Mouse (Mus musculus): ENCODE results near the gene Siae.

The Siae gene

DNA sequence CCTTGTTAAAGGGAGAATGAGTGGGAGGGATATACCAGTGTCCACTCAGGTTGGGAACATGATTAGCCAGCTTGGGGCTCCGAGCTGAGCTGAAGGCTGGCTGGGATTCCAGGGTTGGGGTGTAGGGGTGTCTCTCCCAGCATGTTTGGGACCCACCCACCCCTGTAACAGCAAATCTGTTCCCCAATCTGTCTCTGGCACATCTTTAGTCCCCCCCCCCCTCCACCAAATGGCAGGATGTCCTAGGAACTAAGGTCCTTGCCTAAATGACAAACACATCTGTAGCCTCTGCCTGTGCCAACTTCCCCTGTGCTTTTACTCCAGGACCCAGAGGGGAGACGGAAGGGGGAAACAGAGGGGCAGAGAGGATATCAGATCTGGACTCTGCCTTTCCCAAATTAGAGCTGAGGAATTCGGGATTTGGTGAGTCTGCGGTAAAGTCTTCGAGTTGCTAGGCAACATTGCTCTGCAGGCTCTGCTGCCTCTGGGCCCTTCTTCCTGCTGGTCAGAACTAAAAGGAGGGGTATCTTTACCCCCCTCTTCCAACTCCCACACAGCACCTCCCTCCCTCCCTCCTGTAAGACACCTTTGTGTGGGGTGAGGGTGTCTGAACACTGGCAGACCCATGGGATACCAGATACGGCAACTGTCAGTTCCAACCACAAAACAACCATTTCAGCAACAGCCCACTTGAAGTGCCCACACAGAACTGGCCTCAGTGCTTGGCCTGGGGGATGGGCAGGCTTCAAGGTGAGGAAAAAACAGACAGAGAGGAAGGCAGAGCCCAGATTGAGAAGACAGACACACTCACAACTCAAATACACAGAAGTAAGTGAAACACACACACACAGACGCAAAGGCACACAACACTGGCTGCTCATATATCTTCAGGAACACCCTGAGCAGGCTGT, at the start of gene Siae:
Gene Siae (plus strand): TSS at position 861 of the 911 bp plus-strand sequence.
- DNase-seq (ENCODE audit: extremely low read depth, low read depth, low spot score), result no peak

DNA sequence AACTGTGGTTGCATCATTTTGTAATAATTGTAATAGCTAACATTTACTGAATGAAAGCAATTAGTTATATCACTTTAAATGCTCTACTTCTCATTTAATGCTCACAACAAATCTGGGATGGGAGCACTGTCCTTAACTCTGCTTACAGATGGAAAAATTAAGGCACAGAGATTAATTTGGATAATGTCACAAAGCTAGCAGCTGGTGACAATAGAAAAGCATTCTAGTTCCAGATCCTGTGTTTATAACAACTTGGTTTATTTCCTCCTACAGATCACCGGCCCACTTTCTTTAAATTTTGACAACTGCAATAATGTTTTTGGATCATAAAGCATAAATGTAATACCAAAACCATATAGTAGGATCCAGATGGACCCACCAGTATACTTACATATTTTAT, 49.5 kb upstream of the Siae start:
- no peak for DNase-seq (ENCODE audit: extremely low read depth, low read depth, low spot score)

DNA sequence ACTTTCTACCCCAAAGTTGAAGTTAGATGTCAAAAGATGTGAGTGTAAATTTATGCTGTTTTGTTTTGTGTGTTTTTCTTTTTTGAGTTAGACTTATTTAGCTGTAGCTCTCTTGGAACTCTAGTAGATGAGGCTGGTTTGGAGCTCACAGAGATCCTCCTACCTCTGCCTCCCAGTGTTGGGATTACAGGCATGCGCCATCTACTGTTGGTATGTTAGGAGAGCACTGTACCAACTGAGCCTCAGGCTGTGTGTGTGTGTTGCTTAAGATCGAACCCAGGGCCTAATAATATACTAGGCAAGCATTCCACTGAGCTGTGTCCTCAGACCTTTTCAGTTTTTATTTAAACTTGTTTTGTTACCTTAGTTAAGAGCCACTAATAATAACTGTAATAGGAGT, 43.4 kb upstream of the Siae start:
- DNase-seq (ENCODE audit: extremely low read depth, low read depth, low spot score), result no peak

DNA sequence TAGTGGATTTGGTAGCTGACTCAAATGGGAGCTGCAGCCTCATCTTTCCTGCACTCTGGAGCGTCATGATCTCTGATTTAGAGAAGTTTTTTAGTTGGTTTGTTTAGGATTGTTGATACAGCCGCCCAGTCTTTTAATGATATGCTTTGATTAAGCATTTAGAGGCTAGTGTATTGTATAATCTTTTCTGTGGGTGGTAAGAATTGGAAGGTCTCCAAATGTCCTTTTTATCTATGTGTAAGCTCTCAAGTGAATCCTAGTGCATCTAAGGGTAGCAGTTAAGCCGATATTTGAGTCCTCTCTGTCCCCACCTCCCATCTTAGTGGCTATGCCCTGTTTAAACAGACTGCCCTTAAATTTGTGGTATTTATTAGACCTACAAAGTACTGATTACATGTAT, 41.0 kb upstream of the Siae start:
- no peak for DNase-seq (ENCODE audit: extremely low read depth, low read depth, low spot score)

DNA sequence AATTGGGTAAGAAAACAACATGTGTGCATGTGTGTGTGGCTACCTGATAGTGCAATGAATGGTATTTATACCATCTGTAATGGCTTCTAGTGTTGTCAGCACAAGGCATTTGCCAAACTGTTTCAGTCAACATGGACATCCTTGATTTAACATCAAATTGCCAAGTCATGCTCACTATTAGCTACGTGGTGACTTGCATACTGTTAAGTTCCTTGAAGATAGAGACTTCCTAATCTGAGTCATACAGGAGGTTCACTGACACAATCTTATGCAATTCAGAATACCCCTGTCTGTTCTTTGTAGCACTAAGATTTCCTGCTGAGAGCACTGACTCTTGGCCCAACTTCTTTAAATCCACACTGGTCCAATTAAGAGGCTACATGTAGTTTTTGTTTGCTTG, 38.0 kb upstream of the Siae start:
- DNase-seq (ENCODE audit: extremely low read depth, low read depth, low spot score), result no peak

DNA sequence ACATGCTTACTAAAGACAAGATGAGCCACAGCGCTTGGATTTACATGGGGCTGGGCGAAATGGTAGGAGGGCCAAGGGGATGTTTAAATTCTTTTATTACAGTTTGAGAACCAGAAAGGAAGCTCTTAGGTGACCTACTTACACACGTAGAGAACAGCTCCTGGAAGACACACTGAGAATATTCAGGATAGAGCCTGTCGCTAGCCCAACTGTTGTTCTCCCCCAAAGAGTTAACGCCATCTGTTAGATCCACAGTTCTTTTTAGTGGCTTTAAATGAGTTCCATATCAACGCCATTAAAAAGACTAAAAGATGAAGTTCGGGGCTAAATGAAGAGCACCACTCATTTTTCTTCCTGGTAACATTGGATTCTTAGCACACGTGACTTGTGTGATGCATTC, 36.5 kb upstream of the Siae start:
- no peak for DNase-seq (ENCODE audit: extremely low read depth, low read depth, low spot score)

DNA sequence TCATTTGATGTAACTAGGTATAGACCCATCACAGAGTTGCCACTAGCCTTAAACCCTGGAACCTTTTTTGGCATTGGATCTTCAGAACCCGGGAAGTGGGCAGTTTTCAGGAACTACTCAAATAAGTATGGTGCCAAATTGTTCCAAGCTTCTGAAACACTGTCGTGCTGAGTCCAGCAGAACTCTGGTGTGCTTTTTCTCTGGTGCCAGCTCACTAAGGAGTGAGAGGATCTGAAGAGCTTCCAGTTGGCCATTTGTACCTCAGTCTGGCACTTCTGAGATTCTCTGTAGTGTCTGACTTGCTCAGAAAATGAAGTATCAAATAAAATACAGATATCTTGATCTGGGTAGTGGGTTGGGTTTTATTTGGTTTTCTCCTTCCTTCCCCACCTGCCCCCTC, 35.5 kb upstream of the Siae start:
- DNase-seq (ENCODE audit: extremely low read depth, low read depth, low spot score), result no peak

DNA sequence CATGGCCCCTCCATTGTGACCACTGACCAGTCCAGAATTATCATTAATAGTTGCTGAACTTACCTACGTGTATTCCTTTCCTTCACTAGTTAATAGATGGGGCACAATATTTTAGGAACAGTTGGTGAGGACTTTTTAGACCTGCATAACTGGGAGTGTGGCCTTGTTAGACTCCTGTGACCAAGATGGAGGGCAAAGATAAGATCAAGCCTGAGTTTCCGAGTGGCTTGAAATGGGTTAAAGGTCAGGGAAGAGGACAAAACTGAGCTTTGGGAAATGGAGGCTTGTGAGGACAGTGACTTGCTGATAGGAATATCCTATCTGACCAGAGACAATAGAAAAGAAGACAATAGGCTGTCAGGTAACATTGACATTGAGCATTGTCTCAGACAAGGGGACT, 30.0 kb upstream of the Siae start:
- DNase-seq (ENCODE audit: extremely low read depth, low read depth, low spot score), result no peak

DNA sequence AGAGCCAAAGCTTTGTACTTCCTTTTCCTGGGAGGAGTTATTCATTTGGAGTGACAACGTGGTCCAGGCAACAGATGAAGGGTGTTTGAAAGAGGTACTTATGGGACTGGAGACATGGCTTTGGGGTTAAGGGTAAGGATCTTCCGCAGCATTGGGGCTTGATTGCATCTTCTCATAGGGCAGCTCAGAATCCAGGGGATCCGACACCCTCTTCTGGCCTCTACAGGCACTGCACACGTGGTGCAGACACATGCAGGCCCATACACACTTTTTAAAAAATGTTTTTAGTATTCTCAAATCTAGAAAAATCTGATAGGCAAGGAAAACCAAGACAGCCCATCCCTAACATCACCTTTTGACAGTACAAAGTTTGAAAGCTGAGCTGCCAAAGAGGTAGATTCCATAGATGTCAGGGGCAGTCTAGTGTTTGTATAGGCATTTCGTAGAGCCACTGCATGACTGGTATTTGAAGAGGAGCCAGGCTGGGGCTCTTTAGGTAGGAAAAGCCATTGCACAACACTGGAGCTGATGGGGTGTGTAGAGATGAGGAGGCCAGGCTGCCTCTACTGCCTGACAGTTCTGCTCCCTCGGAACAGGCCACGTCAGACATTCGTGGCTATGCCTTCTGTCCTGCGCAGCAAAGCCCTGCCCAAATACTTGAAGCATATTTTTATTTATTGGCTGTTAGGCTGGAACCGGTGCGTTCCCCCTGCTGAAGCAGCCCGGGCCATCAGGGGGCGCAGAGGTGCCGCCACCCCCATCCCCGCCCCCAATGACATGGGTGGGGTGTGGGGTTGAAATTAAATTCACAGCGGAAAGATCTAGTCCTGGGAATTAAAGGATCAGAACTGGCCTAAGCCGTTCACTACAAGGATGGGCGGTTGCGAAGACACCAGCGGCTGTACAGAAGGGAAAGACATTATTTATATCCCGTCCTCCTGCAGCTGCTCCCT, 28.8 kb upstream of the Siae start:
- DNase-seq (ENCODE audit: extremely low read depth, low read depth, low spot score), result no peak

DNA sequence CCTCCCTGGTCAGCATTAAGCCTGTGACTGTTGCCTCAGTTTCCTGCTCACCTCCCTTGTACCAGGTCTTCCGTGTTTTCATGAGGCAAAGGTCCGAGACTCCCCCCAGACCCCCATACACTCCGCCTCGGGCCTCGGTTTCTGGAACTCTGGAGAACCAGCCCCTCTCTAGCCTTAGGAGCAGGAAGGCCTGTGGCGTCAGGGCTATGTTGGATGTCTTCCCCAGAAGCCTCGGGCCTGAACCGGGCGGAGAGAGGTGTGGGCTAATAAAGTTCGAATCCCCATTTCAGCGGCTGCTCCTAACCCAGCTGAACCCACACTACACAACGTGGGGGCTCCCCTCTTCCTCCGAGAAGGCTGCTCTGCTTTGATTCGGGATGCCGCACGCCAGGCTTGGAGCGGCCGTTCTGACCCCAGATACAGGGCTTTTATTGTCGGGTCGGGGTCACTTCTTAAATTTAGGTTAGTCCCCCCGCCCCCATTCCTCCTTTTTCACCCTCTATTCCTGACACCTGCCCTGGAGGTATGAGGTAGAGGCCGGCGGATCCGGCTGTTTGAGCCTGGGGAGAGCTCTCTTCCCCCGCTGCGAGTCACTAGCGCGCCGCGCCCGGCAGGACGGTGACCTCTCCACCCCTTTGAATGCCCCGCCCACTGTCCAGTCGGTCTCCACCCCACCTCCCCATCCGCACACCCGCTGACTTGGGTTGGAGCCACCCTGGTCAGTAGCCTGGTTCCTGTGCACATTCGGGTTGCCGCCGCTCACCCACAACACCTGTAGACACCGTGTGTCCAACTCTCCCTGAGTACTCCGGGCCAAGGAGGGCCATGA, 27.9 kb upstream of the Siae start, which contains the start of gene Esam:
Gene Esam (plus strand): TSS at position 683 of the 829 bp plus-strand sequence.
- DNase-seq (ENCODE audit: extremely low read depth, low read depth, low spot score), result no peak

DNA sequence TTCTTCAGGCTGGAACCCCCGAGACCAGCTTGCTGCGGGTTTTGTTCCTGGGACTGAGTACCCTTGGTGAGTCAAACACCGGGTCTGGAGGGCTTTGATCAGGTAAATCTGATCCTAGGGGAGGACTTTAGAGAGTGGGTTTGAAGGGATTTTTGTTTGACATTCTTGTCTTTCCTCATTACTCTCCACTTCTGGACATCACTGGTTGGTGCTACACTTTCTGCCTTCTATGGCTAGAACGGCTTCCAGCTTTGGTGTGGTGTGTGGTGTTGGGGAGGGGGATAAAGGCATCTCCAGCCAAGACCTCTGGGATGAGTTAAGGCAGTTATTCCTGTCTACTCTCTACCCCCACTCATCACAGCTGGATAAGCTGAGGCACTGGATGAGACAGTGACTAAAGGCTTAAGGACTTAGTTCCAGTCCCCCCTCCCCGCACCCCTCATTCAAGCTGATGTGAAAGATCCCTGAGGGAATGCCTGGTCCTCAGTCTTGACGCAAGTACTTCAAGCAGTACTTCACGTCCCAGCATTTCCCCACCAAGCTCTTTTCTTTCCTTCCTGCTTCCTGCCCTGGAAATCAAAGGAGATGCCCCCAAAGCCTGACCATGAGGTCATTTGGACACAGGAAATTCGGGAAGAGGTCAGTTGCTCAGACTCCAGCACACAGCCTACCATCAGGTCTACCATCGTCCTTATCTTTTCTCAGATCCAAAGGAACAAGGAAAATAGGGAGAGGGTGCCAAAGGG, 27.1 kb upstream of the Siae start:
- no peak for DNase-seq (ENCODE audit: extremely low read depth, low read depth, low spot score)

DNA sequence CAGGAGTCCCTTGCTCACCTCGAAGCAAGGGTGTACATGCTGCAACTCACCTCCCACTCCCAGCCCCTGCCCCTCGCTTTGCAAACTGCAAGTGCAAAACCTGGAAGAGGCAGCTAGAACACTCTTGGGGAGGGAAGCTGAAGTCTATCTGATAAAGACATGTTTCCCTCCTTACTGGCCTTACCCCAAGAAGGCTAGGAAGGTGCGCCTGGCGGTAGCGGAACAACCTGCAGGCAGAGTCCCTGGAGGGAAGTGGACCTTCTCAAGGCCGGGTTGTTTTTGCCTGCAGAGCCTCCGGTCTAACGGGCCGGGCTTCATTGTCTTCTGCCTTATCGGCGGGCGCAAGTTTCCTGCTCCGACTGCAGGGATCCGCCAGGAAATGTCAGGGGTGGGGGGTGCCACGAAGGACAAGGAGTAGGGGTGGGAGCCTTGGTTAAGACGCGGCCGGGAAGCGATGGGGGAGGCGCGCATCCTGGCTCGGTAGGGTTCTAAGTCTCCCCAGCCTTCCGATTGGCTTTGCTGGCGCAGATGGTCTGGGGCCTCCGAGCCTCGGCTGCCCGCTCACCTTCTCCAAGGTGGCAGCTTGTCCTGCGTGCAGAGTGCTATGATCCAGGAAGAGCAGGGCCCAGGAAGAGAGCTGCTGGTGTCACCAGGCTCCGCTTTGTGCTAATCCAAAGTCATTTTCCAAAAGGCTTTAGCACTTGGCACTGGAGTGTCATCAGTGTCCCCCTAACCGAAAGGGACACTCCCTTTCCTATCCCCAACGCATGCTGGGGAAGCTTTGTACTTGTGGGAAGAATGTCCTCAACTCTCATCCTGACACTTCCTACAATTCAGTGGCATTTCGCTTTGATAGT, 25.2 kb upstream of the Siae start:
- no peak for DNase-seq (ENCODE audit: extremely low read depth, low read depth, low spot score)

DNA sequence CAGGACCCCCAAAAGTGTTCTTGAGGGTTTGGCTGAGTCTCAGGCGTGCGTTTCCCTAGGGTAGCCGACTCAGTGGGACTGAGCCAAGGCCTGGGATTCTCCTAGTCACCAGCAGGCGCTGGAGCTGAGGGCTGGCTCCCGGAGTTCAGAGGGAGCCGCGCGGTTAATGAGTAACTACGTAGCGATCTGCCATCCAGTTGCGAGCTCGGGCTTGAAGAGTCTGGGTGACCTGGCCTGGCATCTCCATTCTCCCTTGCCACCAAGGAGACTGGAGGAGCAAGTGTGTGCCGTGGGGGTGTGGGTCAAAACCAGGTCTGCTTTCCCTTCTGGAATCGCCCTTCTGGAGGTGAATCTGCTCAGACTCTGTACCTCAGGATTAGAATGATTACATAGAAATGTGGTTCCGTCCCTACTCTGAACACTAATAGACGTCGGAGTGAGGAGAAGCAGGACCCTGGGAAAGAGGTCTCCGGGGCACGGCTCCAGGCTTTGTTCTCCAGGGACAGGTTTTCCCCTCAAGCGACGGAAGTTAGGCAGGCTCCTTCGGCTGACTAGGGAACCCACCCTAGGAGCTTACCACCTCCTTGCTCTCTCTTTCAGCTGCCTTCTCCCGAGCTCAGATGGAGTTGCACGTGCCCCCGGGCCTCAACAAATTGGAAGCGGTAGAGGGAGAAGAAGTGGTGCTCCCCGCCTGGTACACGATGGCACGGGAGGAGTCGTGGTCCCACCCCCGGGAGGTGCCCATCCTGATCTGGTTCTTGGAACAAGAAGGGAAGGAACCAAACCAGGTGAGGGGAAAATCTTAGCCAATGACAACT, 24.4 kb upstream of the Siae start:
- DNase-seq (ENCODE audit: extremely low read depth, low read depth, low spot score), result no peak

DNA sequence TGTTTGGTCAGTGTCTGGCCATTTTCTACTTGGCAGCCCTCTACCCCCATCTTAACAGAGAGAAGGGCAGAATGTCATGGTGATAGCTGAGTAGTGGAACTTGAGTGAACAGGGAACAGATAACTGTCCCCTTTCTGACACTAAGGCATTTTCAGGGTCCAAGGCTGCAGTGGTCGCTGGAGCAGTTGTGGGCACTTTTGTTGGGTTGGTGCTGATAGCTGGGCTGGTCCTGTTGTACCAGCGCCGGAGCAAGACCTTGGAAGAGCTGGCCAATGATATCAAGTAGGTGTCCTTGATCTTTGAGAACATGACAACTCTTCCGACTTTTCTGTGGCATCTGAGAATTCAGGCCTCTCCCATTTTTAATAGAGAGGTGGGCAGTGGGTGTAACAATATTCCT, 18.6 kb upstream of the Siae start:
- no peak for DNase-seq (ENCODE audit: extremely low read depth, low read depth, low spot score)

DNA sequence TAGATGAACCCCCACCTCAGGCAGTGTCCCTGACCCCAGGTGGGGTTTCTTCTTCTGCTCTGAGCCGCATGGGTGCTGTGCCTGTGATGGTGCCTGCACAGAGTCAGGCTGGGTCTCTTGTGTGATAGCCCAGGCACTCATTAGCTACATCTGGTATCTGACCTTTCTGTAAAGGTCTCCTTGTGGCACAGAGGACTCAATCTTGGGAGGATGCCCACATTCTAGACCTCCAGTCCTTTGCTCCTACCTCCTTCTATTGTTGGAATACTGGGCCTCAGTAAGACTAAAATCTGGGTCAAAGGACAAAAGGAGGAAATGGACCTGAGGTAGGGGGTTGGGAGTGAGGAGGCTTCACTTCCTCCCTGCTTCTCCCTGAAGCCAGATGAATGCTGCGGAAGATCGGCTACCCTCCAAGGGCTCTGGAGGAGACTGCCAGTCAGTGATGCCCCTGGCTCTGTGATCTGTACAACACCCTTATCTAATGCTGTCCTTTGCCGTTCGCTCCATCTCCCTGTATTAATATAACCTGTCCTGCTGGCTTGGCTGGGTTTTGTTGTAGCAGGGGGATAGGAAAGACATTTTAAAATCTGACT, 17.7 kb upstream of the Siae start:
- DNase-seq (ENCODE audit: extremely low read depth, low read depth, low spot score), result no peak

DNA sequence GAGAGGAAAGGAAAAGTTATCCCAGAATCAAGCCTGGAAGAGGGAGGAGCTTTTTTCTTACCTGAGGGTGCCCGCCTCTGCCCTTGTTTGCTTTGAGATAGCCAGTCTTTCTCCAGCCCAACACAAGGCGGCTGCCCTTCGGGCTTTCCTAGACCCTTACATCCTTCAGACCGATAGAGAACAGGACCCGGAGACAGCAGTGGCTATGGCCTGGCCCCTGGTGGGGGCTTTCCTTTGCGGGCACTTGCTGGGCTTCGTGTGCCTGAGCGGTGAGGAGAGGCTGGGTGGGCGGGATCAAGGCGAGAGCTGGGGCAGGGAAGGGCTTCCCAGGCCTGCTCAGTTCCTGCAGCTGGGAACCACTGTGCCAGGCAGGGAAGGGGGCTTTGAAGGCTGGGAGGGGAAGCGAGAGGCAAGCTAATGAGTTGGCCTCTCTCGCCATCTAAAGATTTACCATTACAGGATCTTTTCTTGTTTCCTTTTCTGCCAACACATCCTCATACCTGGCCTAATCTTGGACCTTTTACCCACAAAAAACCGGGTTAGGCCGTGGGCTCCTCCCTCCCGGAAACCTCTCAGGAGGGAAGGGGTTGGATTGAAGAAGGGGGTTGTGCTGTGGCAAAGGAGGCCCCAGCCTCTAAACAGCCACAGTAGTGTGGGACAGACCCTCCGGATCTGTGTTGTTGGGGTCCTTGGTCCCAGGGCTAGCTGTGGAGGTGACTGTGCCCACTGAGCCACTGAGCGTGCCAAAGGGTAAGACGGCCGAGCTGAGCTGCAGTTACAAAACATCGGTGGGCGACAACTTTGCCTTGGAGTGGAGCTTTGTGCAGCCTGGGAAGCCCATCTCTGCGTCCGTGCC, 16.1 kb upstream of the Siae start, which contains the start of gene Vsig2:
Gene Vsig2 (plus strand): TSS at position 86 of the 856 bp plus-strand sequence.
- DNase-seq (ENCODE audit: extremely low read depth, low read depth, low spot score), result no peak

DNA sequence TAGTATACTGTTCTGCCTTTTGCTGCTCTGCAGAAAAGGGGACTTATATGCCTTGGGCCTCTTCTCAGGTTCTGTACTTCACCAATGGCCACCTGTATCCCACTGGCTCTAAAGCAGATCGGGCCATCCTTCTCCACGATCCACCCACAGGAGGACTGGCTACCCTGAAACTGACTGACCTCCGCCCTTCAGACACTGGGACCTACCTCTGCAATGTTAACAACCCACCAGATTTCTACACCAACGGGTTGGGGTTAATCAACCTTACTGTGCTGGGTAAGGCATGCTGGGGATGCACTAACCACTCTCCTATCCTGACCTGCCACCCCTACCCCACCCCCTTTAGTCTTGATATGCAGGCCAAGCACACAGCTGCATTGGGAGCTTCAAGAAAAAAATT, 15.3 kb upstream of the Siae start:
- no peak for DNase-seq (ENCODE audit: extremely low read depth, low read depth, low spot score)

Data from fat pad, adult 2 months (tissue).